Mouse (Mus musculus) cortical plate, adult 2 months (tissue): ENCODE results near the gene Mvb12b.

Experiments
- CTCF ChIP-seq: fragments of 200-500 bp; IDR thresholded peaks from 2 replicates; pipeline ENCODE4 v1.5.1; 2011; ENCODE audit warnings: mild to moderate bottlenecking, control low read depth, low read length; ENCODE audit not compliant: insufficient read depth; ENCODE audit errors: extremely low read depth
- POLR2A ChIP-seq: fragments of 200-500 bp; IDR thresholded peaks from 2 replicates; pipeline ENCODE4 v1.6.1; 2011; ENCODE audit warnings: mild to moderate bottlenecking, low read length, control low read depth; ENCODE audit not compliant: insufficient read depth; ENCODE audit errors: extremely low read depth

DNA sequence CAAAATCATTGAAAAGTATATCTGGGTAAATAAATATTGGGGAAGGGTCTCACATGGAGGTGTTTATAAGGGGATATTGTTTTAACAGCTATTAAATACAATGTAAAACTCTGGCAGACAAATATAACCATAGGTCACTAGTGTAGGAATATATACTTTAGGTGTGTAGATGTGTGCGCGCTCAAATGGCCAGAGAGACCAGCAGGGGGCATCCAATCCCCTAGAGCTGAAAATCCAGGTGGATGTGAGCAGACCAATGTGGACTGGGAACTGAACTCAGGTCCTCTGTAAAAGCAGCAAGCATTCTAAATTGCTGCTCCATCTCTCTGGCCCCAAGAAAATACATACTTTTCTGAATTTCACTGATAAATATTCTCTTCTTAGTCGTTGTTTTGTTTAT lies 5.4 kb upstream of the Mvb12b start:
- TF ChIP-seq CTCF (no peak), POLR2A (no peak)
